Mouse (Mus musculus): ENCODE results near the gene Art3.

DNA sequence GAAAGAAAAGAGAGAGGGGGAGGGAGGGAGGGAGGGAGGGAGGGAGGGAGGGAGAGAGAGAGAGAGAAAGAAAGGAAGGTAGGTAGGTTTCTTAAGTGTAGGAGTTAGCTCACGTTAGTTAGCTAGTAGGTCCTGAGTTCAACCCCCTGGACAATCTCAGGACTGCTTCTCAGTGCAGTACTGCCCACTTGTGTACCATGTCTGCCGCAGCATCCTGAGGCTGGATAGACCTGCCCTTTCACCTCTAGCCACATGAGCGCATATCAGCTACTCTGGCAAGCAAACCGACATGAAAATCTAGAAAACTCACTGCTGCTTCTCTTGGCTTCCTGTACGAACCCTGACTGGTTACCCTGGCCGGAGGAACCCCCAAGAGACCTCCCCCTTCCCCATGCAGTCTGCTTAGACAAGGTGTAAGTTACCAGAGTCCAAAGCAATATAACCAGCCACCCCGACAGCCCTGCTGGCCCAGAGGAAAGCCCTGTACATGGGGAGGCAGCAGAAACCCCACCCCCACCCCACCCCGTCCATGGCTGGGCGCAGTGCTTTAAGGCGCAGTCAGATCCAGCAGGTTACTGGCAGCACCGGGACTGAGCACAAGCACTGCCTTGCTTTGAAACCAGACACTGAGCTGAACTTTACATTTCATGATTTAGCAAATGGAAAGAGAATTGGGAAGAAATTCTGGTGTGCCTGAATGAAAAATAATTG lies 81.8 kb downstream of the Art3 start:
- TF ChIP-seq ZNF384 (IDR thresholded peaks at IDR 0.05; ENCODE audit: low read depth, low read length) (no peak), ZC3H11A (IDR thresholded peaks at IDR 0.05; ENCODE audit: borderline replicate concordance, low read depth, low read length) (no peak)
